Mouse (Mus musculus): ENCODE measurements around the gene Med13l.

DNA sequence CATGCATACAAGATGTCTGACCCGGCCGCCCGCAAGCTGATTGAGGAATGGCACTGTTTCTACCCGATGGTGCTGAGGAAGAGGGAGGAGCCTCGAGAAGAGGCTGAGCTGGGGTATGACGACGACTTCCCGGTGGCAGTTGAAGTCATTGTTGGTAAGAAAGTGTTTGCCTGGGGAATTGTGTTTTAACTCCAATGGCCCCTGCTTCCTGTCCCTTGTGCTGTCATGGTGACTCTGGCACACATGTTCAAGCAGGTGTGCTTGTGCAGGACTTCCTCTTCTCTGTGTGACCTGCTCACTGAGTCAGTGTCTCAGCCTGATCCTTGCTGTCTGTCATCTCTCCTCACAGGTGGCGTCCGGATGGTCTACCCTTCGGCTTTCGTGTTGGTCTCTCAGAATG is 160.9 kb downstream of the Med13l start:
- TF ChIP-seq POLR2A (IDR thresholded peaks at IDR 0.05; ENCODE audit: low read depth, low read length): no peak
- no peak for TF ChIP-seq CTCF (IDR thresholded peaks at IDR 0.05; ENCODE audit: extremely low read depth, insufficient read depth, insufficient read length, insufficient replicate concordance)

Data from spleen, adult 2 months (tissue).